Mouse (Mus musculus) myocyte (in vitro differentiated cells): ENCODE measurements at regions not wholly inside any gene's neighbourhood (a gene's known extent, or its start where the extent isn't known, plus 50 kb on each side); places are given as distances from the start of the nearest gene placed in this dataset.
"Not testable (repeated sequence)": the region's sequence is repeated elsewhere in the genome, so short reads cannot be mapped to it uniquely, and the experiment has no call there.

Source experiments
- E2F4 ChIP-seq: IDR thresholded peaks from one replicate; pipeline ENCODE4 v1.6.1; 2011; ENCODE audit warnings: mild to moderate bottlenecking, control low read depth, moderate library complexity; ENCODE audit not compliant: insufficient read depth
- MAX ChIP-seq: IDR thresholded peaks from one replicate; pipeline ENCODE4 v1.6.1; 2011; ENCODE audit warnings: low read depth, mild to moderate bottlenecking, control low read depth
- MYOG ChIP-seq, 3 experiments: IDR thresholded peaks; one replicate each; pipeline ENCODE4 v1.6.1; 2011; ENCODE audit warnings: control low read depth in 2 of 3, low read depth in 2 of 3, mild to moderate bottlenecking in 2 of 3; ENCODE audit not compliant: insufficient read length in 2 of 3, control insufficient read depth in 1 of 3, insufficient read depth in 1 of 3
- POLR2A ChIP-seq: IDR thresholded peaks from one replicate; pipeline ENCODE4 v1.6.1; 2011; ENCODE audit warnings: low read depth, mild to moderate bottlenecking, control low read depth, moderate library complexity; ENCODE audit not compliant: insufficient read length
- POLR2AphosphoS2 ChIP-seq: IDR thresholded peaks from one replicate; pipeline ENCODE4 v1.6.1; 2011; ENCODE audit warnings: low read depth, control low read depth; ENCODE audit not compliant: insufficient read length
- REST ChIP-seq: IDR thresholded peaks from one replicate; pipeline ENCODE4 v1.6.1; 2011; ENCODE audit warnings: mild to moderate bottlenecking, control low read depth, moderate library complexity; ENCODE audit not compliant: insufficient read depth, insufficient read length
- SRF ChIP-seq: IDR thresholded peaks from one replicate; pipeline ENCODE4 v1.6.1; 2011; ENCODE audit warnings: low read depth; ENCODE audit not compliant: control insufficient read depth, insufficient read length
- TCF12 ChIP-seq: IDR thresholded peaks from one replicate; pipeline ENCODE4 v1.6.1; 2011; ENCODE audit warnings: mild to moderate bottlenecking, control low read depth; ENCODE audit not compliant: poor library complexity, insufficient read depth, severe bottlenecking
- USF1 ChIP-seq: IDR thresholded peaks from one replicate; pipeline ENCODE4 v1.6.1; 2011; ENCODE audit warnings: low read depth, mild to moderate bottlenecking, control low read depth, moderate library complexity

- not testable (repeated sequence) for TF ChIP-seq POLR2A; MYOG (IDR thresholded peaks at IDR 0.05; ENCODE audit: control insufficient read depth in 1 of 3, insufficient read depth in 1 of 3, insufficient read length in 2 of 3, low read depth in 2 of 3); TCF12; MAX; USF1; SRF; POLR2AphosphoS2; REST; E2F4
These were observed 1646.0 kb downstream of the Car8 start for GRCm38 (mm10) chr4:6592890-6593289.
